ENCODE assay signal across 12 mouse cellular contexts in genomic region chr7:81254579-81254978, GRCm38 (mm10).
"Had no signal": no experiment of that assay in that cellular context is flagged by ENCODE, and none has a peak within 500 bp of the region (broad histone marks: within the 10 kb centered on the region; RNA-seq: fewer than 3 reads in every experiment).

No protein-coding gene starts in this region.

- H3K9ac ChIP-seq: limb, embryonic 12.5 days; liver, embryonic 14.5 days; midbrain, embryonic 13.5 days had no signal

- ATAC-seq: intestine, embryonic 16.5 days; lung, postnatal 0 days; midbrain, embryonic 13.5 days had no signal

- H3K9me3 ChIP-seq: limb, embryonic 12.5 days; midbrain, embryonic 13.5 days had no signal

- H3K4me1 ChIP-seq: limb, embryonic 12.5 days; midbrain, embryonic 13.5 days had no signal

- H3K27me3 ChIP-seq: limb, embryonic 12.5 days; midbrain, embryonic 13.5 days had no signal

- DNase-seq: layer of hippocampus, postnatal 36 days; liver; lung, adult 2 months; lung, postnatal 36 days; right cerebral cortex, adult 18-20 months; right cerebral cortex, postnatal 25 days; thymus, postnatal 4 days had no signal

- H3K4me2 ChIP-seq: limb, embryonic 12.5 days; midbrain, embryonic 13.5 days had no signal

- H3K4me3 ChIP-seq: limb, embryonic 12.5 days; midbrain, embryonic 13.5 days had no signal

- H3K27ac ChIP-seq: limb, embryonic 12.5 days; liver, embryonic 14.5 days; midbrain, embryonic 13.5 days had no signal

- H3K36me3 ChIP-seq: limb, embryonic 12.5 days; midbrain, embryonic 13.5 days had no signal
